Mouse (Mus musculus) ovary, postnatal 10 days (tissue): Measurements from ENCODE around the gene Gpr12.
"Not testable (repeated sequence)": the region's sequence is repeated elsewhere in the genome, so short reads cannot be mapped to it uniquely, and the experiment has no call there.

Experiments used
- DNase-seq: peaks from one replicate; pipeline ENCODE4 v3.0.0; 2022; ENCODE audit warnings: low spot score

The Gpr12 gene

DNA sequence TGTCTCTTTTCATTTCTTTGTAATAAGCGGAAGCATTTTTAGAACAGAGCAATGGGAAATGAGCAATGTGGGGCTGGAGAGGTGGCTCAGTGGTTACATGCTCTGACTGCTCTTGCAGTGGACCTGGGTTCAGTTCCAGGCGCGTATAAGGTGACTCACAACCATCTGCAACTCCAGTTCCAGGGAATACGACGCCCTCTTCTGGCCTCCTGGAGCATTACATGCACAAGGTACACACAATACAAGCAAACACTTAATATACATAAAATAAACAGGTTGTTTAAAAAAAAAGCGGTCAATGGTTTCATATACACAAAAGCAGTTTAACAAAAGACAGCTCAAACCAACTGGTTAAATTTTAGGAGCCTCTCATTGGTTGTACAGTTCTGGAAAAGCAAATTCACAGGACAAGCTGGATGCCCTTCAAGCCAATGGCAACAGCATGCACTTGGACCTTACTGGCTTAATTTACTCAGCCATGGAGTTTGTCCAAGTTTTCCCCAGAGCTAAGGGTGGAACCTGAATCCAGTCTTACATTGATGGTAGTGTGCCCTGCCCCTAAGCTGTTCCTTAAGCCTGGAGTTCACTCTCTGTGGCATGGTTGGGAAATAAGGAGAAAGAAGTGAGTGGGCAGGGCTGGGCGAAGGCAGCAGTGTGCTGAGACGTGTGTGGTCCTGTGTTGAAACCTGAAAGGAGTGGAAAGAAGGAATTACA lies 1.5 kb upstream of the Gpr12 start:
- DNase-seq = no peak

DNA sequence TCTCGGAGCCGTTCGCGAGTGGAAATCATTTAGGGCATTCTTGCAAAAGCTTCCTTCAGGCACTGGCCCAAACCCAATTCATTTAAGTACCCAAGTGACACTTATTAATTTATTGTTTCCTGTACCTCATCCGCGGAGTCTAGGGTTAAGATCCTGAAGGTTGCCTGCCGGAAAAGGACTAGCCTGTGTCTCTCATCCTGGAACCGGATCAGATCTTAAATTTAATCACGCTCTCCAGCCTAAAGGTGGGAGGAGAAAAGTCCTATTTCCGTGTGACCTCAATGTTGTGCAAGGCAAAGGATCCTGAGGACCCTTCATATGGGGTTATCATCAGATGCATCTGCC lies 240 bp upstream of the Gpr12 start:
- DNase-seq = no peak

DNA sequence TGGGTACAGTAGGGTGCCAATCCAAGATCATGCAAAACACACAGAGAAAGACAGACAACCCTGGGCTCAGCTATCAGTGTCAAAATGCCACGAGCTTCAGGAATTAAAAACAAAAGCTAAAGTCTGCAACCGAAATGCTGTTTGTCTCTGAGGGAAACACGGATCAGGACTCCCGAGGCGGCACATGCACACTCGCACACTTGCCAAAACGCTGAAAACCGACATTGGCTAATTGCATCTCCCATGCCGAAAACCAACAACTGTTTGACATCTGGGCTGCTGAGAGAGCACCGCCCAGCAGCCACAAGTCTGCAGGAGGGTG lies 922 bp downstream of the Gpr12 start:
- no peak for DNase-seq

DNA sequence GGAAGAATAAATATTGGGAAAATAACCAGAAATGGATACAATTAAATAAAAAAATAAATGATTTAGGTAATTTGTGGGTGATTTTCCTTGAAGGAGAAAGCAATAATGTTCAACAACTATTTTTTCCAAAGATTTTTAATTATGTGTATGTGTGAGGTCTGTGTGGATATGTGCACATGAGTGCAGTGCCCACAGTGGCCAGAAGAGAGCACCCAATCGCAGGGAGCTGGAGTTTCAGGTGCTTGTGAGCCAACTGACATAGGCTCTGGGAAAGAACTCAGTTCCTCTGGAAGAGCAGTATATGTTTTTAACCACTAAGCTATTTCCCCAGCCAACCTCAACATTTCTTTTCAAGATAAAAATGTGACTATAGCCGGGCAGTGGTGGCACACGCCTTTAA lies 8.4 kb downstream of the Gpr12 start:
- DNase-seq = no peak

DNA sequence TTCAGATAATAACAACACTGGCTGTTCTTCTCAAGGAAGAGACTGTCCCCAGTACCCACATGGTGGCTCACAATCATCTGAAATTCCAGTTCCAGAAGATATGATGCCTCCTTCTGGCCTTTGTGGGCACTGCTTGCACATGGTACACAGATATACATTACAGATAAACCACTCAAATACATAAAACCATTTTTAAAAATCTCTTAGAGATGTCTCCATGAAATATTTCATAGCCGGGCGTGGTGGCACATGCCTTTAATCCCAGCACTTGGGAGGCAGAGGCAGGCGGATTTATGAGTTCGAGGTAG lies 12.3 kb downstream of the Gpr12 start:
- DNase-seq = not testable (repeated sequence)

DNA sequence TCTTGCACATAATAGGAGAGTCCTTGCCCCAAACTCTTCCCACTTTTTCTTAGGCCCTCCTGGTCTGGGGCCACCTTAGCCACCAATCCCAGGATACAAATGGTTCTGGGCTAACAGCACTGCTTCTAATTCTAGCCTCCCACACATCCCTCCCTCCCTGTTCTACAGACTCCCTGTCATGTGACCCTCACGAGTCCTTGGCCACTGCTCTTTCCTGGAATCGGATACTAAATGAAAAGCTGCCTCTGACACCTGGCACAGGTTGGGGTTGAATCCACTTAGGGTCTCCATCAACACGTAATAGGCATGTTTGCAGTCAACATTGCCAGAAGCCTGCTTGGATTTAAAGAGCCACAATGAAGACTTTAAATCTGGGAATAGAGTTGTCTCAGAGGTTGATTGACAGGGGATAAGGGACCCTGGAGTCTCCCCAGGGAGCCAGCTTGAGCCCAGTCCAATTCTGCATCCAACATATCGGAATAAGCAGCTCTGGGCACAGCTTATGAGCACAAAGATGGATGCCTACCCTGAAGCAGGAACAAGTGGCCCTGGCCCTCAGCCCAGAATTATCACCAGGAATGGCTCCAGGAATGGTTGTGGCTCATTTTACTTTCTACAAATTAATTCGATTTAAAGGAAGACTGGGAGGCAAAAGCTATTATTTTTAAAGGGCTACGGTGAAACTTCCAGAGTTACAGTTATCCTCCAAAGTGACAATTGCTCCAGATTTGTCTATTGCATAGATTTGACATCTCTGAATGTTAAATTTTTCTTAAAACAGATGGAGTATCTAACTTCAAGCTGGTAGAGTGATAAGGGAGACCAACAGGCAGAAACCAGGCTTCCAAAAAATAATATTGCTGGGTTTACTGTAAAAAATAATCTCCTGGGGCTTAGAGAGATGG lies 13.0 kb downstream of the Gpr12 start:
- DNase-seq = not testable (repeated sequence)

DNA sequence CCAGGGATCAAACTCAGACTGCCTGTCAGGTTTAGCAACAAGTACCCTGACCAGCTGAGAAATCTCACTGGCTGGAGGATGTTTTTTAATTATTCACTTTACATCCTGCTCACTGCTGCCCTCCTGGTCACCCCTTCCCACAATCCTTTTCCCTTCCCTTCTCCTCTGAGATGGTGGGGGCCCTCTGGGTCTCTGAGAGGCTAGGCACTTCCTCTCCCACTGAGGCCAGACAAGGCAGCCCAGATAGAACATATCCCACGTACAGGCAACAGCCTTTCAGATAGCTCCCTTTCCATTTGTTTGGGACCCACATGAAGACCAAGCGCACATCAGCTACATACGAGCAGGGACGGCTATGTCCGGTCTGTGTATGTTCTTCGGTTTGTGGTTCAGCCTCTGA lies 14.9 kb downstream of the Gpr12 start:
- DNase-seq = not testable (repeated sequence)

DNA sequence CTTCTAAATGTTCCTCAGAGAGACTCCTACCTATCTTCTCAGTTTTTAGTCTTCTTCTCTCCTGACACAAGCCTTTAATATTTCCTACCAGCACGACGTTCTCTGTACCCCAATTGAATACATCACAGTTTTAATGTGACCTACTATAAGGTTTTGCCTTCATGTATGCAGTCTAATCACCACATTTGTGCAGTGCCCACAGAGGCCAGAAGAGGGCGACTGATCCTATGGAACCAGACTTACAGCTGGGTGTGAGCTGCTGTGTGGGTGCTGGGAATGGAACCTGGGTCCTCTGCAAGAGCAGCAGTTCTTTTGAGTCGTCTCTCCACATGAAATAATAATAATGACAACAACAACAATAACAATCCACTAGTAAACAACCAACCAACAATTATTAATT lies 18.0 kb downstream of the Gpr12 start:
- no peak for DNase-seq

DNA sequence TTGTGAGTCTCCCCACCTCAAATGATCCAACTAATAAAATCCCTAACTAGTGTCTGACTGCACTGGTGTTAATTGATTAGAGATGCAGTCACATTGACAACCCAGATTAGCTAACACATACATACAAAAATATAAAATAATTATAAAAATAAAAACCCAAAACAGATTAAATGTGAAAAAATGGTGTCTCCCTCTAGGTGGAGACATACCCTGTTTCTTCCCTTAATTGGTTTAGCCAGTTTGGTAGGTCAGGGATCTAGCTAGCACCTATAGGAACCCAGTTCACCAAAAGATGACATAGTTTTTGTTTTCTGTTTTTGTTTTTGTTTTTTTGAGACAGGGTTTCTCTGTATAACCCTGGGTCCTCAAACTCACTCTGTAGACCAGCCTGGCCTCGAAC lies 20.8 kb downstream of the Gpr12 start:
- DNase-seq = no peak

DNA sequence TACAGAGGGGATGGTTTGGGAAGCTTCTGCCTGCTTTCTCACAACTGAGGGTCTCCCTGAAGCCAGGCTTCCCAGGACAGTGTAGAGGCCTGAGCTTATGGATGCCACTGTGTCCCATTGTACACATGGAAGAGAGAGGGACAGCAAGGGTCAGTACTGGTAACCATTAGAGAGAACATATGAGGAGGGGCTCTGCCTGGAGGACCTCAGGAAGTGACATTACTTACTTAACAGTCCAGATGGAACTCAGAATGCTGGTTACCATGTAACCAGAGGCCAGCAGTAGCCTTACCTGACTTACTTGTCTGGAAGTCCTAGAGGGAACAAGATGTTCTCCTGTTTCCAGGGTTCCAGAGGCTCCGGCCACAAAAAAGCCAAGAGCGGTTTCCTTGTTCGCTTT lies 29.2 kb downstream of the Gpr12 start, which contains the start of gene Gm3415:
Gm3415 (plus strand) TSS at position 301 of the 400 bp plus-strand sequence.
- not testable (repeated sequence) for DNase-seq

DNA sequence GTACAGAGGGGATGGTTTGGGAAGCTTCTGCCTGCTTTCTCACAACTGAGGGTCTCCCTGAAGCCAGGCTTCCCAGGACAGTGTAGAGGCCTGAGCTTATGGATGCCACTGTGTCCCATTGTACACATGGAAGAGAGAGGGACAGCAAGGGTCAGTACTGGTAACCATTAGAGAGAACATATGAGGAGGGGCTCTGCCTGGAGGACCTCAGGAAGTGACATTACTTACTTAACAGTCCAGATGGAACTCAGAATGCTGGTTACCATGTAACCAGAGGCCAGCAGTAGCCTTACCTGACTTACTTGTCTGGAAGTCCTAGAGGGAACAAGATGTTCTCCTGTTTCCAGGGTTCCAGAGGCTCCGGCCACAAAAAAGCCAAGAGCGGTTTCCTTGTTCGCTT lies 47.7 kb downstream of the Gpr12 start, which contains the start of gene Gm3409:
Gm3409 (plus strand) TSS at position 301 of the 400 bp plus-strand sequence.
- not testable (repeated sequence) for DNase-seq
